Mouse (Mus musculus) neural tube, embryonic 14.5 days (tissue): ENCODE measurements around the gene Zfp715. TPM values are rescaled to one million over a fixed set of nuclear protein-coding genes. Genes with fewer than 3 reads are reported as not detected.
A peak's percentile ranks its signal among the peaks of the same experiment; 100 is the strongest.

Experiments used
- ATAC-seq: fragments of 200-750 bp; cut with Nextera tagmentation; 2 replicates; pipeline ENCODE4 v1.8.0; 2017; ENCODE audit warnings: low read depth, mild to moderate bottlenecking, moderate TSS enrichment, moderate library complexity
- H3K27ac ChIP-seq: fragments of 300-500 bp; sonication (generic); 2 replicates; pipeline ENCODE4 v1.5.1; 2014; ENCODE audit warnings: low read depth, mild to moderate bottlenecking, control low read depth, low read length, moderate library complexity, mixed read lengths
- H3K27me3 ChIP-seq: fragments of 300-500 bp; sonication (generic); 2 replicates; pipeline ENCODE4 v1.6.1; 2014; ENCODE audit warnings: low read length; ENCODE audit not compliant: control insufficient read depth, insufficient read depth
- H3K36me3 ChIP-seq: fragments of 300-500 bp; sonication (generic); 2 replicates; pipeline ENCODE4 v1.6.1; 2014; ENCODE audit warnings: low read length, mixed read lengths; ENCODE audit not compliant: control insufficient read depth, insufficient read depth
- H3K4me1 ChIP-seq: fragments of 300-500 bp; sonication (generic); 2 replicates; pipeline ENCODE4 v1.6.1; 2014; ENCODE audit warnings: low read length; ENCODE audit not compliant: control insufficient read depth, insufficient read depth
- H3K4me2 ChIP-seq: fragments of 300-500 bp; sonication (generic); 2 replicates; pipeline ENCODE4 v1.6.1; 2014; ENCODE audit warnings: mild to moderate bottlenecking, low read depth, low read length, control low read depth
- H3K4me3 ChIP-seq: fragments of 300-500 bp; sonication (generic); 2 replicates; pipeline ENCODE4 v1.5.1; 2014; ENCODE audit warnings: low read depth, low read length, control low read depth, mixed read lengths
- H3K9ac ChIP-seq: fragments of 300-500 bp; sonication (generic); replicated peaks from 2 replicates; pipeline ENCODE4 v1.6.1; 2014; ENCODE audit warnings: low read depth, mild to moderate bottlenecking, control low read depth, low read length, mixed read lengths
- H3K9me3 ChIP-seq: fragments of 300-500 bp; sonication (generic); 2 replicates; pipeline ENCODE4 v1.6.1; 2016; ENCODE audit warnings: low read length; ENCODE audit not compliant: control insufficient read depth
- WGBS: fragments of 180-500 bp; shearing (Covaris S2); extraction: QIAGEN DNeasy Blood & Tissue Kit; methylation state at CpG from one replicate; pipeline ENCODE4 v1.1.7; 2014; 5-methylcytosine and 5-hydroxymethylcytosine counted together
- polyA plus RNA-seq: library from polyadenylated mRNA; unstranded; fragments of >200 nt; fragmentation: Nextera tagmentation; extraction: Ambion mirVana; gene quantifications from 2 replicates; pipeline ENCODE4 v1.2.1, GENCODE M21; 2014

Gene Zfp715
- polyA plus RNA-seq, 1 experiment from 2014 or later = 24.6 TPM

- no peak for ATAC-seq
- no peak overlapping the region for H3K27ac ChIP-seq
- no peak overlapping the region for H3K4me2 ChIP-seq
- no peaks in the 10 kb centered on the region for H3K27me3 ChIP-seq
- H3K9ac ChIP-seq = no peak overlapping the region
- H3K36me3 ChIP-seq = no peaks in the 10 kb centered on the region
- H3K9me3 ChIP-seq = no peaks in the 10 kb centered on the region
- H3K4me3 ChIP-seq = no peak overlapping the region
- 64% methylated on average over 10 of the region's 10 CpGs for WGBS
- H3K4me1 ChIP-seq = no peaks in the 10 kb centered on the region
Observed at GRCm38 (mm10) chr7:43326223-43326780, 13.2 kb upstream of the Zfp715 start.

- Histone ChIP-seq H3K4me2 (peak overlapping the region; percentile 79), H3K9me3 (no peaks in the 10 kb centered on the region), H3K27ac (peak overlapping the region; percentile 83), H3K27me3 (no peaks in the 10 kb centered on the region), H3K9ac (peak overlapping the region; percentile 68), H3K36me3 (peaks cover 13% of the 10 kb centered on the region), H3K4me3 (peak overlapping the region; percentile 63), H3K4me1 (peaks cover 18% of the 10 kb centered on the region)
- under 1% methylated on average over 32 of the region's 32 CpGs for WGBS
- peak; percentile 74 for ATAC-seq
Observed at GRCm38 (mm10) chr7:43312386-43313012, 595 bp downstream of the Zfp715 start.

- Histone ChIP-seq H3K9me3 (no peaks in the 10 kb centered on the region), H3K27ac (no peak overlapping the region), H3K4me1 (peaks cover 18% of the 10 kb centered on the region), H3K27me3 (no peaks in the 10 kb centered on the region), H3K9ac (no peak overlapping the region), H3K4me3 (peak overlapping the region; percentile 63; the same call in 1 of the 2 replicates), H3K36me3 (peaks cover 15% of the 10 kb centered on the region), H3K4me2 (peak overlapping the region; percentile 79)
- ATAC-seq = no peak
- 92% methylated on average over 6 of the region's 6 CpGs for WGBS
Observed at GRCm38 (mm10) chr7:43311632-43312031, 1.5 kb downstream of the Zfp715 start.

- H3K27ac ChIP-seq = no peak overlapping the region
- no peaks in the 10 kb centered on the region for H3K27me3 ChIP-seq
- no peak overlapping the region for H3K9ac ChIP-seq
- peaks cover 18% of the 10 kb centered on the region for H3K4me1 ChIP-seq
- no peak overlapping the region for H3K4me2 ChIP-seq
- no peak for ATAC-seq
- no peaks in the 10 kb centered on the region for H3K9me3 ChIP-seq
- no peak overlapping the region for H3K4me3 ChIP-seq
- peaks cover 16% of the 10 kb centered on the region for H3K36me3 ChIP-seq
- WGBS = 85% methylated on average over 2 of the region's 2 CpGs
Observed at GRCm38 (mm10) chr7:43309069-43309468, 4.0 kb downstream of the Zfp715 start.

- ATAC-seq = no peak
- 90% methylated on average over 3 of the region's 3 CpGs for WGBS
- Histone ChIP-seq H3K4me2 (no peak overlapping the region), H3K27ac (no peak overlapping the region), H3K27me3 (no peaks in the 10 kb centered on the region), H3K9me3 (no peaks in the 10 kb centered on the region), H3K9ac (no peak overlapping the region), H3K4me1 (no peaks in the 10 kb centered on the region), H3K4me3 (no peak overlapping the region), H3K36me3 (peaks cover 30% of the 10 kb centered on the region)
Observed at GRCm38 (mm10) chr7:43305235-43305634, 7.9 kb downstream of the Zfp715 start.

GRCm38 (mm10) chr7:43291524-43291923, 21.6 kb downstream of the Zfp715 start:
- Histone ChIP-seq H3K9me3 (no peaks in the 10 kb centered on the region), H3K27me3 (no peaks in the 10 kb centered on the region), H3K36me3 (no peaks in the 10 kb centered on the region; the same call in 1 of the 2 replicates), H3K4me2 (no peak overlapping the region), H3K9ac (no peak overlapping the region), H3K4me1 (no peaks in the 10 kb centered on the region), H3K4me3 (no peak overlapping the region), H3K27ac (no peak overlapping the region)
- WGBS = 90% methylated on average over 3 of the region's 3 CpGs
- ATAC-seq = no peak

- Histone ChIP-seq H3K27me3 (no peaks in the 10 kb centered on the region), H3K27ac (peak overlapping the region; percentile 72), H3K9ac (peak overlapping the region; percentile 48), H3K36me3 (no peaks in the 10 kb centered on the region), H3K4me3 (peak overlapping the region; percentile 34), H3K9me3 (no peaks in the 10 kb centered on the region), H3K4me2 (peak overlapping the region; percentile 50), H3K4me1 (no peaks in the 10 kb centered on the region)
- ATAC-seq = peak; percentile 89
- 9% methylated on average over 18 of the region's 18 CpGs for WGBS
Observed at GRCm38 (mm10) chr7:43282859-43283595, 30.1 kb downstream of the Zfp715 start.

- H3K4me1 ChIP-seq = no peaks in the 10 kb centered on the region
- no peak overlapping the region for H3K27ac ChIP-seq
- no peak overlapping the region for H3K9ac ChIP-seq
- 76% methylated on average over 3 of the region's 3 CpGs for WGBS
- H3K4me3 ChIP-seq = no peak overlapping the region
- peak; percentile 47 for ATAC-seq
- H3K4me2 ChIP-seq = no peak overlapping the region
- no peaks in the 10 kb centered on the region for H3K27me3 ChIP-seq
- no peaks in the 10 kb centered on the region for H3K36me3 ChIP-seq
- H3K9me3 ChIP-seq = no peaks in the 10 kb centered on the region
Observed at GRCm38 (mm10) chr7:43282459-43282858, 30.6 kb downstream of the Zfp715 start.

- Histone ChIP-seq H3K36me3 (no peaks in the 10 kb centered on the region), H3K27ac (no peak overlapping the region)
- ATAC-seq = no peak
Observed at GRCm38 (mm10) chr7:43277401-43277800, 35.7 kb downstream of the Zfp715 start.

More at GRCm38 (mm10) chr7:43277401-43277800, 35.7 kb downstream of the Zfp715 start:
- H3K4me1 ChIP-seq = no peaks in the 10 kb centered on the region
- H3K4me2 ChIP-seq = no peak overlapping the region
- no peaks in the 10 kb centered on the region for H3K27me3 ChIP-seq
- no peak overlapping the region for H3K4me3 ChIP-seq
- no peak overlapping the region for H3K9ac ChIP-seq
- 49% methylated on average over 5 of the region's 5 CpGs for WGBS
- H3K9me3 ChIP-seq = no peaks in the 10 kb centered on the region
